Mouse (Mus musculus): ENCODE data around the gene Ifnb1.

- TF ChIP-seq BHLHE40 (IDR thresholded peaks at IDR 0.05; ENCODE audit: low read depth, low read length) (no peak), GABPA (IDR thresholded peaks at IDR 0.05; ENCODE audit: insufficient replicate concordance, low read depth, low read length) (no peak), E2F4 (IDR thresholded peaks at IDR 0.05; ENCODE audit: insufficient replicate concordance, low read depth, low read length) (no peak), POLR2A (IDR thresholded peaks at IDR 0.05; ENCODE audit: low read depth, low read length) (no peak), CTCF (conservative IDR thresholded peaks at IDR 0.05 in 1 of 2, IDR thresholded peaks at IDR 0.05 in 1 of 2; ENCODE audit: low read depth in 2 of 2, low read length in 2 of 2) (peak; percentile 31 to 67; a peak in 3 of 4 replicates), CHD1 (IDR thresholded peaks at IDR 0.05; ENCODE audit: low read depth, low read length) (no peak)
Observed at GRCm38 (mm10) chr4:88523241-88523640, 667 bp upstream of the Ifnb1 start.
